Mouse (Mus musculus) myocyte (in vitro differentiated cells): ENCODE results near the gene Decr2.

ENCODE experiments used
- CEBPB ChIP-seq: IDR thresholded peaks from 2 replicates; pipeline ENCODE4 v1.6.1; 2011; ENCODE audit warnings: mild to moderate bottlenecking, moderate library complexity; ENCODE audit not compliant: poor library complexity, insufficient read depth, severe bottlenecking
- E2F4 ChIP-seq: IDR thresholded peaks from one replicate; pipeline ENCODE4 v1.6.1; 2011; ENCODE audit warnings: mild to moderate bottlenecking, control low read depth, moderate library complexity; ENCODE audit not compliant: insufficient read depth
- MAX ChIP-seq: IDR thresholded peaks from one replicate; pipeline ENCODE4 v1.6.1; 2011; ENCODE audit warnings: low read depth, mild to moderate bottlenecking, control low read depth
- MYOG ChIP-seq, 3 experiments: IDR thresholded peaks; one replicate each; pipeline ENCODE4 v1.6.1; 2011; ENCODE audit warnings: control low read depth in 2 of 3, low read depth in 2 of 3, mild to moderate bottlenecking in 2 of 3; ENCODE audit not compliant: insufficient read length in 2 of 3, control insufficient read depth in 1 of 3, insufficient read depth in 1 of 3
- POLR2A ChIP-seq: IDR thresholded peaks from one replicate; pipeline ENCODE4 v1.6.1; 2011; ENCODE audit warnings: low read depth, mild to moderate bottlenecking, control low read depth, moderate library complexity; ENCODE audit not compliant: insufficient read length
- POLR2AphosphoS2 ChIP-seq: IDR thresholded peaks from one replicate; pipeline ENCODE4 v1.6.1; 2011; ENCODE audit warnings: low read depth, control low read depth; ENCODE audit not compliant: insufficient read length
- REST ChIP-seq: IDR thresholded peaks from one replicate; pipeline ENCODE4 v1.6.1; 2011; ENCODE audit warnings: mild to moderate bottlenecking, control low read depth, moderate library complexity; ENCODE audit not compliant: insufficient read depth, insufficient read length
- SRF ChIP-seq: IDR thresholded peaks from one replicate; pipeline ENCODE4 v1.6.1; 2011; ENCODE audit warnings: low read depth; ENCODE audit not compliant: control insufficient read depth, insufficient read length
- USF1 ChIP-seq: IDR thresholded peaks from one replicate; pipeline ENCODE4 v1.6.1; 2011; ENCODE audit warnings: low read depth, mild to moderate bottlenecking, control low read depth, moderate library complexity

DNA sequence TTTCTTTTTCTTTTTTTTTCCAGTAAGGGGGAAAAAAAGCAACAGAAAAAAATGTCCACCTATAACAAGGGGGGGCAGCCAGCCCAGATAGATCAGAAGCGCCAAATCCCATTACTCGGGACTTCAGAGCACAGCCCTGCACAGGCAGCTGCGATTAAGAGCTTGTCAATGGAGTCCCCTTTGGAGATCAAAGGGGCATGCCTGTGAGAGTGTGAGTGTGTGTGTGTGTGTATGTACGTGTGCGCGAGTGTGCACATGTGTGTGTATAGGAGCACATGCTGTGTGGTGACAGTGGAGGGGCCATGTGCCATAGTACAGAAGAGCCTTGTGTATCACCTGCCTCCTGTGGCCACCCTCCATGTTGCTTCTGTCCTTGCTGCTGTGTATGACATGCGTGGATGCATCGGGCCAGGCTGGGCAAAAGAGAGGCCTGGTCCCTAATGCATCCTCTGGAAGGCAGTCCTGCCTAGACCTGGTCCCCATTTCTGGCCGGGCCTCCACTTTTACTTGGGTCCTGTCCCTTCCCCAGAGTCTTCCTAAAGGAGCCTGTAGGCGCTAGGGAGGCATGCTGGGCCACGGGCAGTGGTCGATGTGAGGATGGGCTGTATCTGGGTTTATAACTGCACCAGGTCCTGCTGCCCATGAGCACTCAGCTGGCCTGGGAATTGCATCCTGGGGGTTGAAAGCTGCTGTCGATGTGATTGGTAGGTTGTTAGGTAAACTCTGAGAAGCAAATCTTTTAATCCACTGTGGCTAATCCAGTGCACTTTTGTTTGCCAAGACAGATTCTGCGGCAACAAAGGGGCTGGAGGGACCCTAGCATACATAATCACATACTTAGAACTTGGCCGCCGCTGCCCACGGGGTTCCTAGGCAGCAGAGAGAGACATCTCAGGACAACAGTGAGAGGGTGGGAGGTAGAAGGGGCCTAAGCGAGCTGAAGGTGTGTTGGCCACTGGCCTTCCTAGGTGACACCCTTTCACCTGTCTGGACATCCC, 42.0 kb upstream of the Decr2 start:
- no peak for TF ChIP-seq POLR2A
- peak; percentile 16 for TF ChIP-seq POLR2AphosphoS2
- TF ChIP-seq CEBPB: no peak
- no peak for TF ChIP-seq E2F4
- no peak for TF ChIP-seq SRF
- no peak for TF ChIP-seq REST
- TF ChIP-seq MAX: no peak
- no peak for TF ChIP-seq USF1
- no peak for TF ChIP-seq MYOG (IDR thresholded peaks at IDR 0.05; ENCODE audit: control insufficient read depth in 1 of 3, insufficient read depth in 1 of 3, insufficient read length in 2 of 3, low read depth in 2 of 3)
